Mouse (Mus musculus) T-cell, adult 2 months (primary cell): ENCODE data around the gene Abhd8.

Source experiments
- DNase-seq: peaks from one replicate; pipeline ENCODE4 v3.0.0; 2022; ENCODE audit warnings: low spot score

Gene Abhd8

GRCm38 (mm10) chr8:71463188-71464033 lies at the start of gene Abhd8:
TSS of gene Abhd8 (minus strand) at chr8:71463655.
- DNase-seq, result peak; percentile 88

GRCm38 (mm10) chr8:71511644-71512043 lies 48.2 kb upstream of the Abhd8 start, which contains the start of gene Plvap:
TSS of gene Plvap (minus strand) at chr8:71511752.
- no peak for DNase-seq

GRCm38 (mm10) chr8:71509316-71509715 lies 45.9 kb upstream of the Abhd8 start:
- DNase-seq, result no peak

- no peak for DNase-seq
Measured at GRCm38 (mm10) chr8:71507589-71508104, 44.2 kb upstream of the Abhd8 start.

- DNase-seq, result no peak
Measured at GRCm38 (mm10) chr8:71505979-71506378, 42.5 kb upstream of the Abhd8 start.

- DNase-seq, result no peak
Measured at GRCm38 (mm10) chr8:71505326-71505725, 41.9 kb upstream of the Abhd8 start.

GRCm38 (mm10) chr8:71504349-71504748 lies 40.9 kb upstream of the Abhd8 start:
- DNase-seq, result no peak

GRCm38 (mm10) chr8:71498816-71499690 lies 35.6 kb upstream of the Abhd8 start:
- DNase-seq, result no peak

- DNase-seq, result no peak
Measured at GRCm38 (mm10) chr8:71497881-71498501, 34.5 kb upstream of the Abhd8 start.

GRCm38 (mm10) chr8:71497077-71497645 lies 33.7 kb upstream of the Abhd8 start:
- DNase-seq, result no peak

- no peak for DNase-seq
Measured at GRCm38 (mm10) chr8:71496481-71496880, 33.0 kb upstream of the Abhd8 start.

GRCm38 (mm10) chr8:71495811-71496210 lies 32.4 kb upstream of the Abhd8 start:
- DNase-seq, result no peak

- DNase-seq, result peak; percentile 70
Measured at GRCm38 (mm10) chr8:71495039-71495438, 31.6 kb upstream of the Abhd8 start.

- peak; percentile 89 for DNase-seq
Measured at GRCm38 (mm10) chr8:71488454-71488853, 25.0 kb upstream of the Abhd8 start.

GRCm38 (mm10) chr8:71487691-71488445 lies 24.4 kb upstream of the Abhd8 start, which contains the start of gene Gtpbp3:
TSS of gene Gtpbp3 (plus strand) at chr8:71488103.
- DNase-seq, result peak; percentile 76

- DNase-seq, result no peak
Measured at GRCm38 (mm10) chr8:71486136-71486529, 22.7 kb upstream of the Abhd8 start.

- peak; percentile 89 for DNase-seq
Measured at GRCm38 (mm10) chr8:71485142-71486135, 22.0 kb upstream of the Abhd8 start, which contains the start of gene Ano8. TSS of gene Ano8 (minus strand) at chr8:71485963.

GRCm38 (mm10) chr8:71484736-71485135 lies 21.3 kb upstream of the Abhd8 start:
- DNase-seq, result no peak

GRCm38 (mm10) chr8:71483932-71484331 lies 20.5 kb upstream of the Abhd8 start:
- DNase-seq, result no peak

- no peak for DNase-seq
Measured at GRCm38 (mm10) chr8:71478943-71479342, 15.5 kb upstream of the Abhd8 start.
